Mouse (Mus musculus) liver, postnatal 0 days (tissue): ENCODE data around the gene Cd200r1.

Source experiments
- CTCF ChIP-seq: sonication (generic); IDR thresholded peaks from 2 replicates; pipeline ENCODE4 v1.5.1; 2016; ENCODE audit warnings: antibody characterized with exemption, low read depth
- EP300 ChIP-seq: IDR thresholded peaks from 2 replicates; pipeline ENCODE4 v1.6.1; 2016; ENCODE audit warnings: antibody characterized with exemption, low read depth, mild to moderate bottlenecking

DNA sequence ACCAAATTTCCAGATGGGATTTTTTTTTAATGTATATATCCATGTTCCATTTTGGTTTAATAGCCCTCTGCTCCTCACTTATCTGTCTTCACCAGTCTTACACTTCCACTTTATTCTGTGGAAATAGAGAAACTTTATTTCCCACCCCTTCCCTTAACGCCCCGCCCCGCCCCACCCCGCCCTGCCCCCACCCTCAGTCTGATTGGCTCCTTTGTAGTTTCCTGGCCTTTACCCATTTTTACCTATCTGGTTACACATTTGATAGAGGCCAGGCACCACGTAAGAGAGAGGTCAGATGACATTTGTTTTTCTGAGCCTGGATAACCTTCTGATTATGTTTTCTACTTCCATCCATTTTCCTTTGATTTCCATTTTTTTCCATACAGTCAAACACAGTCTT, 14.0 kb downstream of the Cd200r1 start:
- TF ChIP-seq CTCF (no peak), EP300 (no peak)
